Mouse (Mus musculus): Measurements from ENCODE around the gene Pip4k2a. TPM values are rescaled to one million over a fixed set of nuclear protein-coding genes. Genes with fewer than 3 reads are reported as not detected.
A peak's percentile ranks its signal among the peaks of the same experiment; 100 is the strongest.

Gene Pip4k2a
- polyA plus RNA-seq, 1 experiment from 2014 or later: 13.5 TPM

- peak overlapping the region; percentile 33; the same call in 1 of the 2 replicates for H3K4me2 ChIP-seq (ENCODE audit: low read depth, low read length)
- no peak overlapping the region for H3K9ac ChIP-seq (ENCODE audit: low read depth, low read length)
- H3K36me3 ChIP-seq (ENCODE audit: control insufficient read depth, insufficient read depth): peaks cover 6% of the 10 kb centered on the region
- H3K4me3 ChIP-seq (ENCODE audit: low read depth, low read length): no peak overlapping the region
- peaks cover 16% of the 10 kb centered on the region for H3K4me1 ChIP-seq (ENCODE audit: control insufficient read depth, low read depth, low read length)
- WGBS (ENCODE audit: insufficient replicate concordance): 25% methylated on average over 5 of the region's 5 CpGs
- peak overlapping the region; percentile 64 for H3K27ac ChIP-seq (ENCODE audit: low read length)
- no peaks in the 10 kb centered on the region for H3K27me3 ChIP-seq (ENCODE audit: control insufficient read depth, insufficient read depth, low read depth, low read length)
- peak; percentile 95 for ATAC-seq (ENCODE audit: low read depth)
- H3K9me3 ChIP-seq (replicated peaks; ENCODE audit: control insufficient read depth, low read length): no peaks in the 10 kb centered on the region
Observed at GRCm38 (mm10) chr2:18861607-18862158, 136.2 kb downstream of the Pip4k2a start.

- H3K4me3 ChIP-seq (ENCODE audit: low read depth, low read length): no peak overlapping the region
- H3K9ac ChIP-seq (ENCODE audit: low read depth, low read length): no peak overlapping the region
- H3K4me2 ChIP-seq (ENCODE audit: low read depth, low read length): no peak overlapping the region
- no peaks in the 10 kb centered on the region for H3K27me3 ChIP-seq (ENCODE audit: control insufficient read depth, insufficient read depth, low read depth, low read length)
- 80% methylated on average over 9 of the region's 9 CpGs for WGBS (ENCODE audit: insufficient replicate concordance)
- no peak overlapping the region for H3K27ac ChIP-seq (ENCODE audit: low read length)
- no peak for ATAC-seq (ENCODE audit: low read depth)
- peaks cover 6% of the 10 kb centered on the region for H3K36me3 ChIP-seq (ENCODE audit: control insufficient read depth, insufficient read depth)
- H3K4me1 ChIP-seq (ENCODE audit: control insufficient read depth, low read depth, low read length): peaks cover 16% of the 10 kb centered on the region
- H3K9me3 ChIP-seq (replicated peaks; ENCODE audit: control insufficient read depth, low read length): no peaks in the 10 kb centered on the region
Observed at GRCm38 (mm10) chr2:18860686-18861085, 137.2 kb downstream of the Pip4k2a start.

- no peaks in the 10 kb centered on the region for H3K9me3 ChIP-seq (replicated peaks; ENCODE audit: control insufficient read depth, low read length)
- no peaks in the 10 kb centered on the region for H3K27me3 ChIP-seq (ENCODE audit: control insufficient read depth, insufficient read depth, low read depth, low read length)
- no peak overlapping the region for H3K27ac ChIP-seq (ENCODE audit: low read length)
- H3K4me2 ChIP-seq (ENCODE audit: low read depth, low read length): no peak overlapping the region
- H3K36me3 ChIP-seq (ENCODE audit: control insufficient read depth, insufficient read depth): peaks cover 4% of the 10 kb centered on the region
- no peak for ATAC-seq (ENCODE audit: low read depth)
- no peak overlapping the region for H3K9ac ChIP-seq (ENCODE audit: low read depth, low read length)
- WGBS (ENCODE audit: insufficient replicate concordance): 89% methylated on average over 3 of the region's 3 CpGs
- peaks cover 16% of the 10 kb centered on the region for H3K4me1 ChIP-seq (ENCODE audit: control insufficient read depth, low read depth, low read length)
- H3K4me3 ChIP-seq (ENCODE audit: low read depth, low read length): no peak overlapping the region
Observed at GRCm38 (mm10) chr2:18857952-18858351, 140.0 kb downstream of the Pip4k2a start.

GRCm38 (mm10) chr2:18856461-18856860 is 141.5 kb downstream of the Pip4k2a start:
- Histone ChIP-seq H3K4me2 (ENCODE audit: low read depth, low read length) (no peak overlapping the region), H3K4me1 (ENCODE audit: control insufficient read depth, low read depth, low read length) (peaks cover 4% of the 10 kb centered on the region), H3K4me3 (ENCODE audit: low read depth, low read length) (no peak overlapping the region), H3K9ac (ENCODE audit: low read depth, low read length) (no peak overlapping the region), H3K36me3 (ENCODE audit: control insufficient read depth, insufficient read depth) (0 out of 2 replicates have a peak, but pooled peaks cover 3% of the 10 kb centered on the region), H3K27ac (ENCODE audit: low read length) (no peak overlapping the region), H3K9me3 (replicated peaks; ENCODE audit: control insufficient read depth, low read length) (no peaks in the 10 kb centered on the region), H3K27me3 (ENCODE audit: control insufficient read depth, insufficient read depth, low read depth, low read length) (no peaks in the 10 kb centered on the region)
- WGBS (ENCODE audit: insufficient replicate concordance): 84% methylated on average over 13 of the region's 13 CpGs
- no peak for ATAC-seq (ENCODE audit: low read depth)

DNA sequence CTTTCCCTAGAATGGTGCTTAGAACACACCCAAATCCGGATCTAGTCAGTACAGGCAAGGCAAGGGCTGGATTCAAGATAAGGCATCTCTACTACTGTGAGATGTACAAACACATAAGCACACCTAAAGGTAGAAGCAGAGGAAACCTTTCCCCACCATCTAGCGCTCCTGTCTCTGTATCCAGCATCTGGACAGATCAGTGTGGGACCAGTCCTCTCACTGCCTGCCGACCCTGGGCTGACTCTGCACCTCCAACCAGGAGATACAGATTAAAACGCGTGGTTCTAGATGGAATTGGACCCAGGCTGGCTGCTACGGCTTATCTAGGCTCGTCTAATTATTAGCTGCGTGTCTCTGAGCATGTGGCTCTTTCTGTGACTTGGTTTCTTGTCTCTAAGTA is 142.7 kb downstream of the Pip4k2a start:
- H3K27ac ChIP-seq (ENCODE audit: low read length): no peak overlapping the region
- H3K36me3 ChIP-seq (ENCODE audit: control insufficient read depth, insufficient read depth): 0 out of 2 replicates have a peak, but pooled peaks cover 3% of the 10 kb centered on the region
- no peaks in the 10 kb centered on the region for H3K4me1 ChIP-seq (ENCODE audit: control insufficient read depth, low read depth, low read length)
- ATAC-seq (ENCODE audit: low read depth): no peak
- H3K27me3 ChIP-seq (ENCODE audit: control insufficient read depth, insufficient read depth, low read depth, low read length): no peaks in the 10 kb centered on the region
- no peaks in the 10 kb centered on the region for H3K9me3 ChIP-seq (replicated peaks; ENCODE audit: control insufficient read depth, low read length)
- no peak overlapping the region for H3K4me3 ChIP-seq (ENCODE audit: low read depth, low read length)
- H3K9ac ChIP-seq (ENCODE audit: low read depth, low read length): no peak overlapping the region
- H3K4me2 ChIP-seq (ENCODE audit: low read depth, low read length): no peak overlapping the region
- 67% methylated on average over 8 of the region's 8 CpGs for WGBS (ENCODE audit: insufficient replicate concordance)

DNA sequence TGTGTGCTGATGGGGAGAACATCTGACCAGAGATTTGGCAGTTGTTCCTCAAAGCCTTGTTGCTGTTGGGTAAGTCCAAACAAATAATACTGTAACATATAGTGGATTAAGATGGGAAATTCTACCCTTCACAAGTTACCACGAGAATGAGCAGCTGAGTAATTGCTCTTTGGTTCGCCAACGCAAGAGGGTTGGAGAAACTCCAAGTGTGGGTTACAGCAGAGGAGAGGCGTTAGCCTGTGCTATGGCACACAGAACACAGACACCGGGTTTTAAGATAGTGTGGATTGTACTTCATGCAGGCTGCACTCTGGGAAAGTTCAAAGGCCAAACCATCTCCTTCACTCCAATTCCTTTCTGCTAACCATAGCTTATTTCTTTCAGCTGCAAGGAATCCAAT is 144.6 kb downstream of the Pip4k2a start:
- H3K36me3 ChIP-seq (ENCODE audit: control insufficient read depth, insufficient read depth): 0 out of 2 replicates have a peak, but pooled peaks cover 3% of the 10 kb centered on the region
- no peak for ATAC-seq (ENCODE audit: low read depth)

GRCm38 (mm10) chr2:18850657-18851056 is 147.3 kb downstream of the Pip4k2a start:
- Histone ChIP-seq H3K27me3 (ENCODE audit: control insufficient read depth, insufficient read depth, low read depth, low read length) (no peaks in the 10 kb centered on the region), H3K27ac (ENCODE audit: low read length) (no peak overlapping the region), H3K9me3 (replicated peaks; ENCODE audit: control insufficient read depth, low read length) (no peaks in the 10 kb centered on the region), H3K4me1 (ENCODE audit: control insufficient read depth, low read depth, low read length) (no peaks in the 10 kb centered on the region), H3K36me3 (ENCODE audit: control insufficient read depth, insufficient read depth) (peaks cover 4% of the 10 kb centered on the region), H3K4me3 (ENCODE audit: low read depth, low read length) (no peak overlapping the region), H3K9ac (ENCODE audit: low read depth, low read length) (no peak overlapping the region), H3K4me2 (ENCODE audit: low read depth, low read length) (no peak overlapping the region)
- 56% methylated on average over 8 of the region's 8 CpGs for WGBS (ENCODE audit: insufficient replicate concordance)
- ATAC-seq (ENCODE audit: low read depth): no peak

More for the DNA sequence above, 144.6 kb downstream of the Pip4k2a start:
- no peak overlapping the region for H3K4me3 ChIP-seq (ENCODE audit: low read depth, low read length)
- no peaks in the 10 kb centered on the region for H3K27me3 ChIP-seq (ENCODE audit: control insufficient read depth, insufficient read depth, low read depth, low read length)
- no peak overlapping the region for H3K4me2 ChIP-seq (ENCODE audit: low read depth, low read length)
- H3K9me3 ChIP-seq (replicated peaks; ENCODE audit: control insufficient read depth, low read length): no peaks in the 10 kb centered on the region
- 88% methylated on average over 5 of the region's 5 CpGs for WGBS (ENCODE audit: insufficient replicate concordance)
- no peaks in the 10 kb centered on the region for H3K4me1 ChIP-seq (ENCODE audit: control insufficient read depth, low read depth, low read length)
- no peak overlapping the region for H3K9ac ChIP-seq (ENCODE audit: low read depth, low read length)
- no peak overlapping the region for H3K27ac ChIP-seq (ENCODE audit: low read length)

DNA sequence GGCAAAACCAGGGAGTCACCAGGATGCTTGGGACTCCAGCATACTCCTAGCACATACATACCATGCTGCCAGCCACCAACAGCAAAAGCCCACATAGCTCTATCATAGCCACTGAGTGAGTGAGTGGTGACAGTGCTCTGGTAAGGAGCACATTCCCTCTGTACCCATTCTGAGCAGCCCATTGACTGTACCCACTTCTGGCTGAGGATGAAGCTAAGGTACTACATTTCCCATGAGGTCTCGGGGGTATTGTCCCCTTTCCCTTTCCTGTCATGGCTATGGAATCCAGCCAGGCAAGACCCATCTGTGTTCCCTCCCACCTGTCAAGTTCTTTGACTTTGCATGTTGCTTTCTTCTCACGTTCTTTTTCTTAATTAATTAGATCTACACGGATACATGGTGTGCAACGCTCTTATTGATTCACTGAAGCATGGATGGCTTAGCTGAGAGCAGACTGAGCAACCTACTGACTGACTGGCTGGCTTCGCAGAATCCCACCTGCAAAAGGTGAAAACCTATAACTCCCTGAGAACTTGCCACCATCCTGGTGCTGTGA is 149.8 kb downstream of the Pip4k2a start:
- Histone ChIP-seq H3K4me1 (ENCODE audit: control insufficient read depth, low read depth, low read length) (no peaks in the 10 kb centered on the region), H3K27me3 (ENCODE audit: control insufficient read depth, insufficient read depth, low read depth, low read length) (no peaks in the 10 kb centered on the region), H3K36me3 (ENCODE audit: control insufficient read depth, insufficient read depth) (peaks cover 7% of the 10 kb centered on the region), H3K9me3 (replicated peaks; ENCODE audit: control insufficient read depth, low read length) (no peaks in the 10 kb centered on the region), H3K27ac (ENCODE audit: low read length) (no peak overlapping the region), H3K4me3 (ENCODE audit: low read depth, low read length) (no peak overlapping the region), H3K4me2 (ENCODE audit: low read depth, low read length) (no peak overlapping the region), H3K9ac (ENCODE audit: low read depth, low read length) (no peak overlapping the region)
- WGBS (ENCODE audit: insufficient replicate concordance): 83% methylated on average over 5 of the region's 5 CpGs
- ATAC-seq (ENCODE audit: low read depth): no peak

DNA sequence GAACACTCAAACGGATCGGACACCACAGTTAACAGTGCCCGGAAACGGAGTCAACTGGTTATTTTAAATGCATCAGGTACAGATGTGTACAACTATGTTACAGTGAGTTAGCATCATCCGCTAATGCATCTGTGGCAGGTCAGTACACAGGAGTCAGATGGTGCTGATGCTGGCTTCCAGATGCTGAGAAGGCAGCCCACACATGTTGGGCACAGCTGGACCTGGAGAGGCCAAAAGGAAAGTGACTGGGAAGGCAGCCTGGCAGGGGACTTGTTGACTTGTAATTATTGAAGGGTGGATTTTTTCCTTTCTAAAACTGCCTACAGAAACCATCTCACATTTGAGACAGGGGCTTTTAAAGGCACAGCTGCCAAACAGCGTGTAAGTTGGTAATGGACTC is 155.4 kb downstream of the Pip4k2a start:
- ATAC-seq (ENCODE audit: low read depth): no peak
- WGBS (ENCODE audit: insufficient replicate concordance): 88% methylated on average over 6 of the region's 6 CpGs
- Histone ChIP-seq H3K36me3 (ENCODE audit: control insufficient read depth, insufficient read depth) (peaks cover 4% of the 10 kb centered on the region), H3K9me3 (replicated peaks; ENCODE audit: control insufficient read depth, low read length) (no peaks in the 10 kb centered on the region), H3K27me3 (ENCODE audit: control insufficient read depth, insufficient read depth, low read depth, low read length) (no peaks in the 10 kb centered on the region), H3K4me2 (ENCODE audit: low read depth, low read length) (no peak overlapping the region), H3K27ac (ENCODE audit: low read length) (no peak overlapping the region), H3K4me1 (ENCODE audit: control insufficient read depth, low read depth, low read length) (no peaks in the 10 kb centered on the region), H3K9ac (ENCODE audit: low read depth, low read length) (no peak overlapping the region), H3K4me3 (ENCODE audit: low read depth, low read length) (no peak overlapping the region)
